Mouse (Mus musculus): ENCODE results near the gene Hoxd4. TPM values are rescaled to one million over a fixed set of nuclear protein-coding genes. Genes with fewer than 3 reads are reported as not detected.

Gene Hoxd4
- total RNA-seq, 1 experiment: 0.94 TPM

DNA sequence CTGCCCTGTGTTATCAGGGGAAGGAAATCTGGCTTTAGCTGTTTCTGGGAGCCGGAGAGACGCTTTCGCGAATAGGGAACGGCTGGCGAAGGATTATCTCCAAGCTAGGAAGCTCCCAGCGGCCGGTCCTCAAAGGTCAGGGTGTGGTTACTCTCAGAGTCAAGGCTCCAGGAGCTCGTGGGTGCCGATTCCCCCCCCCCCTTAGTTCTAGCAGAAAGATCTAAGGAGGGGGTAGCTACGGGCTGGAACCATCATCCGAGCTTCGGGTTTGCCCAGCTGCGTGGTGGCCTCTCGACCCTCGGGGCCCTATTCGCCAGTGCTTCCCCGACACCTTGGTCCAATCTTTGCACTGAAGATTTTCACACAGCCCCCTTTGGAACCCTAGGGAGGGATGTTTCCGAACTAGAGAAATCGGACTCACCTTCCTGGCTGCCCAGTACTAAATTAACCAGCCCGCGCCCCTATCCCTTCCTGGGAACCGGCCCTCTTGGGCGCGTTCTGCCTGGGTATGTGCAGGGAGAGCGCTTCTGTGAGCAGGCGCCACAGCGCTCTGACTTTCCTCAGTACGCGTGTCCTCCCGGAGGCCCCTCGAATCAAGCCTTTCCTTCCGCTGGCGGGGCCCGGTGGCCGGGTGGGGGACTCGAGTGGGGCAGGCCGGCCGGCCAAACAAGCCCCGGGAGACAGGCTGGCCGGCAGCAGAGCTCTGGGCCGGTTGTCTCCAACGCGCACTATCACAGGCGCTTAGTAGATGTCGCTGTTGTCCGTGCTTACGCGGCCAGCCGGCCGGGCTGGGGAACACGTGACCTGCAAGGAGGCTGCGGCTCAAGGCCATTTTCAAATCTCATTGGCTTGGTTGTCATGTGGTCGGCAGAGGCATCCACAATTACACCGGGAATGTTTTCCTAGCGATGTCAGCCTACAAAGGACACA is 20.4 kb upstream of the Hoxd4 start, which contains the start of gene Hoxd10:
TSS of gene Hoxd10 (plus strand) at position 903 of the 930 bp plus-strand sequence.
- H3K9me3 ChIP-seq (ENCODE audit: control insufficient read depth, insufficient read depth, low read depth, low read length): no peaks in the 10 kb centered on the region
- H3K36me3 ChIP-seq (ENCODE audit: control insufficient read depth, insufficient read depth, low read length, poor library complexity, severe bottlenecking): no peaks in the 10 kb centered on the region
- TF ChIP-seq ZC3H11A (IDR thresholded peaks at IDR 0.05; ENCODE audit: borderline replicate concordance, low read depth, low read length) (no peak), ZNF384 (IDR thresholded peaks at IDR 0.05; ENCODE audit: low read depth, low read length) (no peak), CHD2 (IDR thresholded peaks at IDR 0.05; ENCODE audit: low read depth, low read length) (no peak), MAFK (IDR thresholded peaks at IDR 0.05; ENCODE audit: insufficient read depth, low read depth, low read length) (no peak), HCFC1 (IDR thresholded peaks at IDR 0.05; ENCODE audit: borderline replicate concordance, insufficient read depth, low read length) (no peak)
- H3K9ac ChIP-seq (ENCODE audit: insufficient read depth, low read depth, low read length, poor library complexity, severe bottlenecking): no peak within 1 kb of the TSS
- in situ Hi-C loops (cut with MboI; ENCODE audit: low sequenced_read_pairs in 2 of 2, unreplicated experiment in 2 of 2): loop anchor here in 1 of 2 experiments (5.0 to 25.0 kb wide), 2 partner anchors 46 to 896 kb away; no protein-coding TSS in a partner anchor
- no peak for DNase-seq (ENCODE audit: low read depth, low spot score)
- H3K27ac ChIP-seq (ENCODE audit: insufficient read depth, low read depth, low read length, poor library complexity, severe bottlenecking): no peak within 1 kb of the TSS
- peak within 1 kb of the TSS; percentile 39 to 52; a peak in 3 of 4 replicates for H3K4me3 ChIP-seq (ENCODE audit: insufficient read depth in 1 of 2, low read depth in 1 of 2, low read length in 2 of 2, poor library complexity in 1 of 2, severe bottlenecking in 1 of 2)
- peaks cover 0 to 1% of the 10 kb centered on the region in 2 experiments; a peak in 1 of 4 replicates for H3K4me1 ChIP-seq (ENCODE audit: control insufficient read depth in 2 of 2, insufficient read depth in 2 of 2, low read length in 2 of 2, poor library complexity in 1 of 2)

DNA sequence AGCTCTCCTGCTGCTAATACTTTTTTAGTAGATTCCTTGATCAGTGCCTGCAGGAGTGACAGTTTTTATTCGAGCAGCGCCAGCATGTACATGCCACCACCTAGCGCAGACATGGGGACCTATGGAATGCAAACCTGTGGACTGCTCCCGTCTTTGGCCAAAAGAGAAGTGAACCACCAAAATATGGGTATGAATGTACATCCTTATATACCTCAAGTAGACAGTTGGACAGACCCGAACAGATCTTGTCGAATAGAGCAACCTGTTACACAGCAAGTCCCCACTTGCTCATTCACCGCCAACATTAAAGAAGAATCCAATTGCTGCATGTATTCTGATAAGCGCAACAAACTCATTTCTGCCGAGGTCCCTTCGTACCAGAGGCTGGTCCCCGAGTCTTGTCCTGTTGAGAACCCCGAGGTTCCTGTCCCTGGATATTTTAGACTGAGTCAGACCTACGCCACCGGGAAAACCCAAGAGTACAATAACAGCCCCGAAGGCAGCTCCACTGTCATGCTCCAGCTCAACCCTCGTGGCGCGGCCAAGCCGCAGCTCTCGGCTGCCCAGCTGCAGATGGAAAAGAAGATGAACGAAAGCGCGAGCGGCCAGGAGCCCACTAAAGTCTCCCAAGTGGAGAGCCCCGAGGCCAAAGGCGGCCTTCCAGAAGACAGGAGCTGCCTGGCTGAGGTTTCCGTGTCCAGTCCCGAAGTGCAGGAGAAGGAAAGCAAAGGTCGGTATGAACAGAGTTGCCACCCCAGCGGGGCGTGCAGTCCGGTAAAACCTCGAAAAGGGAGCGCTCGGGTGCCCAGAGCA is 19.5 kb upstream of the Hoxd4 start:
- Histone ChIP-seq H3K9me3 (ENCODE audit: control insufficient read depth, insufficient read depth, low read depth, low read length) (no peaks in the 10 kb centered on the region), H3K27ac (ENCODE audit: insufficient read depth, low read depth, low read length, poor library complexity, severe bottlenecking) (no peak overlapping the region), H3K36me3 (ENCODE audit: control insufficient read depth, insufficient read depth, low read length, poor library complexity, severe bottlenecking) (no peaks in the 10 kb centered on the region), H3K4me1 (ENCODE audit: control insufficient read depth in 2 of 2, insufficient read depth in 2 of 2, low read length in 2 of 2, poor library complexity in 1 of 2) (peaks cover 0 to 1% of the 10 kb centered on the region in 2 experiments; a peak in 1 of 4 replicates), H3K4me3 (ENCODE audit: insufficient read depth in 1 of 2, low read depth in 1 of 2, low read length in 2 of 2, poor library complexity in 1 of 2, severe bottlenecking in 1 of 2) (no peak overlapping the region), H3K9ac (ENCODE audit: insufficient read depth, low read depth, low read length, poor library complexity, severe bottlenecking) (no peak overlapping the region)
- in situ Hi-C loops (cut with MboI; ENCODE audit: low sequenced_read_pairs in 2 of 2, unreplicated experiment in 2 of 2): loop anchor here in 1 of 2 experiments (5.0 to 25.0 kb wide), 2 partner anchors 45 to 895 kb away; no protein-coding TSS in a partner anchor
- no peak for DNase-seq (ENCODE audit: low read depth, low spot score)
- TF ChIP-seq HCFC1 (IDR thresholded peaks at IDR 0.05; ENCODE audit: borderline replicate concordance, insufficient read depth, low read length): no peak
- no peak for TF ChIP-seq ZC3H11A (IDR thresholded peaks at IDR 0.05; ENCODE audit: borderline replicate concordance, low read depth, low read length)
- no peak for TF ChIP-seq CHD2 (IDR thresholded peaks at IDR 0.05; ENCODE audit: low read depth, low read length)
- TF ChIP-seq MAFK (IDR thresholded peaks at IDR 0.05; ENCODE audit: insufficient read depth, low read depth, low read length): no peak
- TF ChIP-seq ZNF384 (IDR thresholded peaks at IDR 0.05; ENCODE audit: low read depth, low read length): no peak

DNA sequence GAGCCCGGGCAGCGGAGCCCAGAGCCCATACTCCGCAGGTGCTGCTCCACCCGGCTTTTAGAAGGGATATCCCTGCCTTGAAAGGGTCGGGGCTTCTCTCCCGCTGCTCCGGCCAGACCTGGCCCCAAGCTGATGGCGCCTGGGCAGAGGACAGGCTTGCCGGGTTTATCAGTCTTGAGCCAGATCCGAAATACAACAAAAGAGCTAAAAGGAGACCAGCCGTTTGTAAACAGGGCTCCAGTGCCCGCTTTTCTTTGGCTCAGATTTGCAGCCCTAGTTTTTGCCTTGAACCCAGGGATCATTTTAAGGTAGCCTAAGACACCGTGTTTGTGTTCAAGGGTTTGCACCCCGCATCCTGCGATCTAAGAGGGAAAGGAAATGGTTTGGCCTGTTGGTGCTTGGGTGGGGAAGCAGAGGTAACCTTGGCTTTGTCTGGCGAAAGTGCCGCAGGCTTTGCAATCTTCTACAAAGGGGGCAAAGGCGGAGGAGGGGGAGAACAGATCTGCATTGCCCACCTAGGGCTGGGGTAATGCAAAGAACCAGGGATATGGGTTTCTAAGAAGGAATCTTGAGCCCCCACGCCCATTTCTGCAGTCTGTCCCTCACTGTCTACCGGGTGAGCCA is 18.8 kb upstream of the Hoxd4 start:
- Histone ChIP-seq H3K9ac (ENCODE audit: insufficient read depth, low read depth, low read length, poor library complexity, severe bottlenecking) (no peak overlapping the region), H3K4me1 (ENCODE audit: control insufficient read depth in 2 of 2, insufficient read depth in 2 of 2, low read length in 2 of 2, poor library complexity in 1 of 2) (peaks cover 0 to 1% of the 10 kb centered on the region in 2 experiments; a peak in 1 of 4 replicates), H3K27ac (ENCODE audit: insufficient read depth, low read depth, low read length, poor library complexity, severe bottlenecking) (no peak overlapping the region), H3K4me3 (ENCODE audit: insufficient read depth in 1 of 2, low read depth in 1 of 2, low read length in 2 of 2, poor library complexity in 1 of 2, severe bottlenecking in 1 of 2) (no peak overlapping the region), H3K9me3 (ENCODE audit: control insufficient read depth, insufficient read depth, low read depth, low read length) (no peaks in the 10 kb centered on the region), H3K36me3 (ENCODE audit: control insufficient read depth, insufficient read depth, low read length, poor library complexity, severe bottlenecking) (no peaks in the 10 kb centered on the region)
- no peak for DNase-seq (ENCODE audit: low read depth, low spot score)
- in situ Hi-C loops (cut with MboI; ENCODE audit: low sequenced_read_pairs in 2 of 2, unreplicated experiment in 2 of 2): loop anchor here in 1 of 2 experiments (5.0 to 25.0 kb wide), 2 partner anchors 44 to 894 kb away; no protein-coding TSS in a partner anchor
- TF ChIP-seq HCFC1 (IDR thresholded peaks at IDR 0.05; ENCODE audit: borderline replicate concordance, insufficient read depth, low read length) (no peak), ZC3H11A (IDR thresholded peaks at IDR 0.05; ENCODE audit: borderline replicate concordance, low read depth, low read length) (no peak), CHD2 (IDR thresholded peaks at IDR 0.05; ENCODE audit: low read depth, low read length) (no peak), ZNF384 (IDR thresholded peaks at IDR 0.05; ENCODE audit: low read depth, low read length) (no peak), MAFK (IDR thresholded peaks at IDR 0.05; ENCODE audit: insufficient read depth, low read depth, low read length) (no peak)

DNA sequence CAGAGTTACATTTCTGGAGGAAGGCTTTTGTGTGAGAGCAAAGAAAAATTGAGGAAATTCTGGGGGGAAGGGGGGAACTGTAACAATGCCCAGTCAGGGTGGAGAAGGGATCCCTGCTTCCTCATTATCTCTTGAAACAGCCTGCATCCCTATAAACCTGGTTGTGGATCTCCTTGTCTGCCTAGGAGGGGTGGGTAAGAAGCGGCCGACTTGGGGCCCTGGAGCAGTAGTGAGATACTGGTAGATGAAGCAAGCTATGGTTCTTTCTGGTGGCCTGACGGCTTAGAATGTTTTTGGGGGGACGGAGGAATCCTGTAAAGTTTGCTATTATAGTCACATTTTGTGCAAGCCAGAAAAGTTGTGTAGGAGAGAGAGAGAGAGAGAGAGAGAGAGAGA is 18.3 kb upstream of the Hoxd4 start:
- no peak for DNase-seq (ENCODE audit: low read depth, low spot score)
- H3K27ac ChIP-seq (ENCODE audit: insufficient read depth, low read depth, low read length, poor library complexity, severe bottlenecking): no peak overlapping the region
- no peaks in the 10 kb centered on the region for H3K36me3 ChIP-seq (ENCODE audit: control insufficient read depth, insufficient read depth, low read length, poor library complexity, severe bottlenecking)
- TF ChIP-seq ZNF384 (IDR thresholded peaks at IDR 0.05; ENCODE audit: low read depth, low read length) (no peak), ZC3H11A (IDR thresholded peaks at IDR 0.05; ENCODE audit: borderline replicate concordance, low read depth, low read length) (no peak), CHD2 (IDR thresholded peaks at IDR 0.05; ENCODE audit: low read depth, low read length) (no peak), MAFK (IDR thresholded peaks at IDR 0.05; ENCODE audit: insufficient read depth, low read depth, low read length) (no peak), HCFC1 (IDR thresholded peaks at IDR 0.05; ENCODE audit: borderline replicate concordance, insufficient read depth, low read length) (no peak)
- in situ Hi-C loops (cut with MboI; ENCODE audit: low sequenced_read_pairs in 2 of 2, unreplicated experiment in 2 of 2): loop anchor here in 1 of 2 experiments (5.0 to 25.0 kb wide), 2 partner anchors 44 to 894 kb away; no protein-coding TSS in a partner anchor
- peaks cover 0 to 1% of the 10 kb centered on the region in 2 experiments; a peak in 1 of 4 replicates for H3K4me1 ChIP-seq (ENCODE audit: control insufficient read depth in 2 of 2, insufficient read depth in 2 of 2, low read length in 2 of 2, poor library complexity in 1 of 2)
- H3K9me3 ChIP-seq (ENCODE audit: control insufficient read depth, insufficient read depth, low read depth, low read length): no peaks in the 10 kb centered on the region
- H3K4me3 ChIP-seq (ENCODE audit: insufficient read depth in 1 of 2, low read depth in 1 of 2, low read length in 2 of 2, poor library complexity in 1 of 2, severe bottlenecking in 1 of 2): no peak overlapping the region
- no peak overlapping the region for H3K9ac ChIP-seq (ENCODE audit: insufficient read depth, low read depth, low read length, poor library complexity, severe bottlenecking)
